Mouse (Mus musculus) ovary, postnatal 36 days (tissue): ENCODE measurements around the gene Ubash3b.

Experiments
- DNase-seq: peaks from one replicate; pipeline ENCODE4 v3.0.0; 2022; ENCODE audit warnings: low spot score, mixed read lengths

Ubash3b gene

GRCm38 (mm10) chr9:41051080-41051932 is 110.2 kb downstream of the Ubash3b start:
- no peak for DNase-seq

GRCm38 (mm10) chr9:41050331-41051079 is 111.0 kb downstream of the Ubash3b start:
- no peak for DNase-seq

- DNase-seq: no peak
These were observed 112.2 kb downstream of the Ubash3b start for GRCm38 (mm10) chr9:41049282-41049681.

- DNase-seq: no peak
These were observed 112.7 kb downstream of the Ubash3b start for GRCm38 (mm10) chr9:41048820-41049219.

GRCm38 (mm10) chr9:41048216-41048615 is 113.3 kb downstream of the Ubash3b start:
- DNase-seq: no peak

GRCm38 (mm10) chr9:41047654-41048053 is 113.8 kb downstream of the Ubash3b start:
- DNase-seq: no peak

GRCm38 (mm10) chr9:41044626-41045025 is 116.9 kb downstream of the Ubash3b start:
- DNase-seq: peak; percentile 64

GRCm38 (mm10) chr9:41043641-41044040 is 117.9 kb downstream of the Ubash3b start:
- DNase-seq: no peak

GRCm38 (mm10) chr9:41041404-41041803 is 120.1 kb downstream of the Ubash3b start:
- DNase-seq: no peak

GRCm38 (mm10) chr9:41038150-41038664 is 123.3 kb downstream of the Ubash3b start:
- no peak for DNase-seq

- DNase-seq: no peak
These were observed 129.7 kb downstream of the Ubash3b start for GRCm38 (mm10) chr9:41031590-41032489.

- DNase-seq: no peak
These were observed 131.7 kb downstream of the Ubash3b start for GRCm38 (mm10) chr9:41029827-41030226.

- DNase-seq: peak; percentile 53
These were observed 133.0 kb downstream of the Ubash3b start for GRCm38 (mm10) chr9:41028470-41028869.

- no peak for DNase-seq
These were observed 139.8 kb downstream of the Ubash3b start for GRCm38 (mm10) chr9:41021690-41022089.

GRCm38 (mm10) chr9:41020486-41020885 is 141.0 kb downstream of the Ubash3b start:
- DNase-seq: no peak

- DNase-seq: no peak
These were observed 147.0 kb downstream of the Ubash3b start for GRCm38 (mm10) chr9:41014512-41014911.

GRCm38 (mm10) chr9:41012456-41012855 is 149.0 kb downstream of the Ubash3b start:
- no peak for DNase-seq

- no peak for DNase-seq
These were observed 149.7 kb downstream of the Ubash3b start for GRCm38 (mm10) chr9:41011512-41012436.

GRCm38 (mm10) chr9:41007785-41008184 is 153.7 kb downstream of the Ubash3b start:
- no peak for DNase-seq

- no peak for DNase-seq
These were observed 157.1 kb downstream of the Ubash3b start, which contains the start of gene Crtam for GRCm38 (mm10) chr9:41004415-41004814. Gene Crtam, minus strand, starts transcription at chr9:41004628.
